26 mouse cellular contexts compared by ENCODE assay signal in the genomic region with DNA sequence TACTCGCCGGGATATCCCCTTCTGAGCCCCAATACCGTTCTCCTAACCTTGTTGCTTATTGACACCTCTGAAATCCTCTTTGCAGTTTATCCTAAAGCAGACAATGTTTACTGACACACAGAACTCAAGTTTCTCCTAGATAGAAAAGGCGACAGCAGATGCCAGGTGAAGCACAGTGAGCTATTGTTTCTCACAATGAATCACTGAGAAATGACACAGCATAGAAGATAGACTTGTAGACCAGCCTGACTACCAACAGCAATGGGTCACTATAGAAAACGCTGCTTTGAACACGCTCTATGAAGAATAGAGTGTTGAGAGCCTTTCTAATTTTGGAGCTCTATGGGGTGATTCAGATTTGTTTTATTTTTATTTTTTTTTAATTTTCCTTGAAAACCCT.
"Had no signal": no experiment of that assay in that cellular context is flagged by ENCODE, and none has a peak within 500 bp of the region (broad histone marks: within the 10 kb centered on the region; RNA-seq: fewer than 3 reads in every experiment).

No protein-coding gene starts in this region.

- DNase-seq: cerebellum, adult 8-10 months; cerebellum, adult 9-10 months; cerebellum, adult 9-11 months; cerebellum, postnatal 10 days; cerebellum, postnatal 14 days; cerebellum, postnatal 25 days; cerebellum, postnatal 36 days; embryo, embryonic 11 days; forebrain, postnatal 0 days; gastrocnemius, adult 2 months; gastrocnemius, postnatal 10 days; gastrocnemius, postnatal 14 days; gastrocnemius, postnatal 25 days; gastrocnemius, postnatal 36 days; heart, adult 18-20 months; heart, adult 2 months had no signal

- H3K9me3 ChIP-seq: embryonic facial prominence, embryonic 10.5 days; embryonic facial prominence, embryonic 12.5 days; embryonic facial prominence, embryonic 13.5 days; embryonic facial prominence, embryonic 15.5 days; forebrain, embryonic 12.5 days; forebrain, embryonic 13.5 days; heart, embryonic 10.5 days had no signal

- H3K27ac ChIP-seq: embryonic facial prominence, embryonic 10.5 days; embryonic facial prominence, embryonic 12.5 days; embryonic facial prominence, embryonic 13.5 days; embryonic facial prominence, embryonic 15.5 days; forebrain, embryonic 12.5 days; forebrain, embryonic 13.5 days; gastrocnemius, adult 2 months; heart, adult 2 months; heart, embryonic 10.5 days had no signal

- H3K36me3 ChIP-seq: embryonic facial prominence, embryonic 10.5 days; embryonic facial prominence, embryonic 12.5 days; embryonic facial prominence, embryonic 13.5 days; embryonic facial prominence, embryonic 15.5 days; forebrain, embryonic 12.5 days; heart, embryonic 10.5 days had no signal

- ATAC-seq: forebrain, embryonic 13.5 days; forebrain, embryonic 14.5 days; forebrain, embryonic 16.5 days; forebrain, postnatal 0 days had no signal

- H3K9ac ChIP-seq: embryonic facial prominence, embryonic 12.5 days; embryonic facial prominence, embryonic 13.5 days; embryonic facial prominence, embryonic 15.5 days; forebrain, embryonic 12.5 days; forebrain, embryonic 13.5 days; forebrain, postnatal 0 days had no signal

- H3K4me1 ChIP-seq: embryonic facial prominence, embryonic 15.5 days had no signal

- H3K4me2 ChIP-seq: embryonic facial prominence, embryonic 12.5 days; embryonic facial prominence, embryonic 13.5 days; embryonic facial prominence, embryonic 15.5 days; forebrain, embryonic 12.5 days; forebrain, embryonic 13.5 days had no signal

- H3K4me3 ChIP-seq: embryonic facial prominence, embryonic 10.5 days; embryonic facial prominence, embryonic 12.5 days; embryonic facial prominence, embryonic 13.5 days; embryonic facial prominence, embryonic 15.5 days; erythroblast, embryonic 14.5 days; forebrain, embryonic 12.5 days; forebrain, embryonic 13.5 days; gastrocnemius, adult 2 months; heart, adult 2 months; heart, embryonic 10.5 days had no signal
